Mouse (Mus musculus): ENCODE measurements around the gene Mrpl39.

Mrpl39 gene

DNA sequence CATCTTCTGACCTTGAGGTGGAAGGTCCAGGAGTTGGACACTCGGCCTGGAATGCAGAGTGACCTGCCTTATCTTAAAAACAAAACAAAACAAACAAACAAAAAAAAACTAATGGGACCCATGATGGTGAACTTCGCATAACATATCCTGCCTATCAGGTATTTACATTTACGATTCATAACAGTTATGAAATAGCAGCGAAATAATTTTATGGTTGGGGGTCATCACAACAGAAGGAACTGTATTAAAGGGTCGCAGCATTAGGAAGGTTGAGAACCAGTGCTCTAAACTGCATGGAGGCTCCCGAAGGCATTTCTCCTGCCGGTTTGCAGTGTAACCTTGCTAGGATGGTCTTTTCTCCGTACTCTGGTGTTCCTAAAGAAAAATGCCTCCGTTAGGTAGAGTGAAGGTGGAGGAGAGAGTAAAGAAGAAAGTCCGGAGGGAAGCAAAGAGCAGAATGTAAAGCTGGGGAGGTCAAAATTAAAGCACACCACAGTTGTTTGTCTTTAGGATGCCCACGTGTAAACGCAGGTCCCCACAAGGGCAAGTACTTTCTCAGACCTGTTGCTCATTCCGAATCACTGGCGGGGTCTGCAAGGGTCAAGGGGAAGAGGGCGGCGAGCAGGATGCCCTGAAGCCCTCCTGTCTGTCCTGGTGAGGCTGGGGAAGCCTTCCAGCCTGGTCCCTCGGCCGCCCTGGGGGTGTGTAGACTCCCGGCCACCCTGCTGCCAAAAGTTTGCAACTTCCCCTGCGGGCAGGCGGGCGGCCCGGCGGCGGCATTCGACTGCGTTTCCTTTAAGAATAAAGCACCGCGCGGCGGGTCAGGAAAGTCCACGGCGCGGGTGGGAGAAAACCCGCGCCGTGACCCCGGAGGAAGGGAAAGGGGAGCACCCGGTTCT is 33.1 kb downstream of the Mrpl39 start:
- no peak for ATAC-seq (ENCODE audit: insufficient number of reproducible peaks, low FRiP score, low TSS enrichment)

DNA sequence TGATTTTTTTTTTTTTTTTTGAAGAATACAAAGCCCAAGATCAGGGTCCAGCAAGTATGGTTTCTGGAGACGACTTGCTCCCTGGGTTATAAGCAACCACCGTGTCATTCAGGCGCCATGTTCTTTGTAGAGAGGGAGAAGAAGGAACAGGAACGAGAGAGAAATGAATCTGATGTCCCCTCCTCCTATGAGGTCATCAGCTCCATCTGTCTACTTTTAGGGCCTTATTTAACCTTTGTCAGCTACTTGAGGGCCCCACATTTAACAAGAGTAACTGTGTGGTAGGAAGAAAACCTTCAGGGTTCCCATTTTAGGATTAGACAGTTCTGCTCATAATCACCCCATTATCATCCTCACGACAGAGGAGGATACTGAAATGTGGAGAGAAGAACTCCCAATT is 34.5 kb downstream of the Mrpl39 start:
- ATAC-seq (ENCODE audit: insufficient number of reproducible peaks, low FRiP score, low TSS enrichment) = no peak

DNA sequence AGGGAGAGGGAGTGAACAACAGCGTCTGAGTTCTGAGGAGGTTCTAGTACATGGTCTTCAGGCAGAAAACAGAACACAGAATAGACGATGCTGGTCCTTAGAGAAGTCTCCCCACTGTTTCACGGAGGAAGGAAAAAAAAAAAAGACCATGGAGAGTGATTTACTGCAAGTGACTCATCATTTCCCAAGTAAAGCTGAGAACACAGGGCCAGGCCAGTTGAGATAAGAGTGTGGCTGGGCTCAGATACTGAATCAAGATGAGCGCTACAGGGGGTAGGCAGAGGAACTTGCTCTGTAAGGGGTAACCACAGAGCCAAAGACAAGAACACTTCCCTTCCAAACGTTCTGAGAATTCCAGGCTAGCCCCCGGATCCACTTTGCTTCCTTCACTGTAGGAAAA is 36.8 kb downstream of the Mrpl39 start:
- no peak for ATAC-seq (ENCODE audit: insufficient number of reproducible peaks, low FRiP score, low TSS enrichment)

DNA sequence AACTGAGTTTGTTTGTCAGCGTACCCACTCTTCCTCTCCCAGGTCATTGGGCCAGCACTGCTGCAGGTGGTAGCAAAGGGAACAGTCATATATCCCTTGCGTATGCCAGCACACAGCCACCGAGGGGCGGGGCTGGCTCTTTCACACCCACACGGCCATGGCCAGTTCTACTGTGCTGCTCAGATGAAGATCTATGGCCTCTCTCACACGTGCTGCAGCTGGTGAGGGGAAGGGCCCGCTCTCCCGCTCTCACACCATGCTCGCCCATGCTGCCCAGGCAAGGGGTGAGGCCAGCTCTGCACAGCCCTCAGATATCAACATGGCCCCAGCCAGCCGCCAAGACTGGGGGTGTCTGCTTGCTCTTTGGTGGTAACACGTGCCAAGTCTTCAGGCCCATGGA is 39.4 kb downstream of the Mrpl39 start:
- ATAC-seq (ENCODE audit: insufficient number of reproducible peaks, low FRiP score, low TSS enrichment) = no peak

DNA sequence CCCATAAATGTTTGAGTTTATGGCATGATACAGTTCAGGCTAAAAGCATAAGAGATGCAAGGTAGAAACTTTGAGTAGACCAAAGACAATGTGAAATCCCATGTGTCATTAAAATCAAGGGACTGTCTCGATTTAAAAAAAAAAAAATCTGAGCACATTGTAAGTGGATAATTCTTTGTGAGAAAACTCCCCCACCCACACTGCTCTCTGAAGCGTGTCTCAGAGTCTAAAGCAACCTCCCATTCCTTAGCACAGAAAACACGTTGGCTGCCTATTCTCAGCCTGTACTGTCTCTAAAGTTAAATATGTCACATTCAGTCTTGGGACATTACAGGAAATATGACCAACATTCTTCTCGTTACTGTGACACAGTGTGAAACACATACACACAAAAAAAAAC is 53.6 kb downstream of the Mrpl39 start:
- ATAC-seq (ENCODE audit: insufficient number of reproducible peaks, low FRiP score, low TSS enrichment) = no peak

DNA sequence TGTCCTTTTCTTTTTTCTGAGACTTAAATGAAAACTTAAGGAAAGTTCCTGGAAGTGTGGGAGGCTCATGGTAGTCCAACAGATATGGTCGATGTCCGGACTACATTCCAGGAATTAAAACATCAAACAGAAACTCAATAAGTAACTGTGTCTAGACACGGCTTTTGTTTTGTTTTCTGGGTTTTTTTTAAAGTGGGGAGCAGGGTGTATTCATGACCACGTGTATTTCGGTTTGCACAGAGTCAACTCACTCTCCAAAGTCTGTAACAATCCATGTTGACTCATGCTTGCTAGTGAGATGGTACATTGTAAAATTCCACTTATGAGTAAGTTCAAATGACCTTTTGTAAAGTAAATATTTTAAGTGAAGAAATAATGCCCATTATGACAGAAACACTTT is 54.8 kb downstream of the Mrpl39 start:
- ATAC-seq (ENCODE audit: insufficient number of reproducible peaks, low FRiP score, low TSS enrichment) = no peak

DNA sequence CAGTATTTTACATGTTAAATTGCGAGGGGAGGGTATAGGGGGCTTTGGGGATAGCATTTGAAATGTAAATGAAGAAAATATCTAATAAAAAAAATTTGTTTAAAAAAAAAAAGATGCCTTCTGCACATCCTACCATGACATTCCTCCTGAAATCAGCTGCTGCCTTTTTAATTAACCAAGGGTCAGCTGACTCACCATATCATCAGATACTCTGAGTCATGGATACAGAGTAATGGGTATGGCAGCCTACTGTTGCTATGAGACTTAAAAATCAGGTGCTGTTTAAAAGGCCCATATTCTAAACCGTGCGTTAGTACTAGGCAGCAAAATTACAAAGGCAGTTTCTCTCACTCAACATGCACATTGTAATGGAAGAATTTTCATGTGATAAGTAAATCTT is 58.2 kb downstream of the Mrpl39 start:
- no peak for ATAC-seq (ENCODE audit: insufficient number of reproducible peaks, low FRiP score, low TSS enrichment)

Data from cerebellum, adult (tissue).